ENCODE assay signal across 24 mouse cellular contexts in the genomic region with DNA sequence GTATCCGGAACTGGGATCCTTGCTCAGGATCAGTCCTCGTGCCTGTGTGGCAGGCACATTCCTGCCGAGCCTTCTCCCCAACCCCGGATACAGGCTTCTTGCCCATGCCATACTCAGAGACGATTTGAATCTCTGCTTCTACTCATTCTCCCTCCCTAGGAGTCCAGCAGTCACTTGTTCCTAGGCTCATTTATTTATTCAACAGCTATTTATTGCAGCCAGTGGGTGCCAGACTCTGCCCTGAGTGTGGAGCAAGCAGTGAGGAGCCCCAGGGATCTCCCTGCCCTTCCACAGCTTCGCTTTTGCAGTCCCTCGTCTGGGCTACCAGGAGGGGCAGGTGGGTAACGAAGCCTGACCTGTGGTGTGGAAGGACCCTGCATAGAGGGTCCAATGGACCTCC. TPM values are rescaled to one million over a fixed set of nuclear protein-coding genes. Genes with fewer than 3 reads are reported as not detected.
DNase-seq lines count a peak whose midpoint lies in the region; ATAC-seq and TF ChIP-seq lines count a peak whose summit lies in the region.
"Had no signal": no experiment of that assay in that cellular context is flagged by ENCODE, and none has a peak within 500 bp of the region (broad histone marks: within the 10 kb centered on the region; RNA-seq: fewer than 3 reads in every experiment).

No protein-coding gene starts in this region.

- no peak for TF ChIP-seq POLR2A in small intestine, adult 2 months (IDR thresholded peaks at IDR 0.05; ENCODE audit: low read depth, low read length)

- H3K27me3 ChIP-seq in forebrain, embryonic 11.5 days (ENCODE audit: control insufficient read depth, insufficient read depth, low read length): no peaks in the 10 kb centered on the region
- 0 out of 2 replicates have a peak, but pooled peaks cover 7% of the 10 kb centered on the region for H3K27me3 ChIP-seq in forebrain, embryonic 12.5 days
- no peaks in the 10 kb centered on the region for H3K27me3 ChIP-seq in midbrain, embryonic 11.5 days (ENCODE audit: control insufficient read depth, insufficient read depth, low read length)
- H3K27me3 ChIP-seq in midbrain, embryonic 14.5 days (ENCODE audit: control insufficient read depth, insufficient read depth, low read length): no peaks in the 10 kb centered on the region
- H3K27me3 ChIP-seq in small intestine, adult 2 months (ENCODE audit: control insufficient read depth, insufficient read depth, low read length): no peaks in the 10 kb centered on the region
- H3K27me3 ChIP-seq: embryonic facial prominence, embryonic 12.5 days; forebrain, embryonic 13.5 days had no signal

- no peak overlapping the region for H3K9ac ChIP-seq in forebrain, embryonic 11.5 days (ENCODE audit: low read length)
- no peak overlapping the region for H3K9ac ChIP-seq in forebrain, embryonic 12.5 days
- no peak overlapping the region for H3K9ac ChIP-seq in midbrain, embryonic 11.5 days (ENCODE audit: low read length)
- no peak overlapping the region for H3K9ac ChIP-seq in midbrain, embryonic 14.5 days (replicated peaks; ENCODE audit: low read length)
- H3K9ac ChIP-seq: embryonic facial prominence, embryonic 12.5 days; embryonic facial prominence, embryonic 15.5 days; forebrain, embryonic 13.5 days; heart, embryonic 13.5 days; hindbrain, embryonic 14.5 days had no signal

- no peak for ATAC-seq in forebrain, embryonic 11.5 days (replicated peaks; ENCODE audit: low FRiP score)
- no peak for ATAC-seq in forebrain, embryonic 12.5 days (ENCODE audit: low FRiP score)
- no peak for ATAC-seq in midbrain, embryonic 11.5 days (ENCODE audit: low FRiP score)
- no peak for ATAC-seq in midbrain, embryonic 14.5 days (ENCODE audit: low FRiP score, low TSS enrichment)
- ATAC-seq: activated CD4-positive, CD25-positive, alpha-beta regulatory T cell, adult 4 months; forebrain, embryonic 13.5 days; forebrain, embryonic 16.5 days; hindbrain, postnatal 0 days; inflammation-experienced regulatory T-cells, adult 6 months had no signal

- WGBS in forebrain, embryonic 11.5 days: 74% methylated on average over 8 of the region's 8 CpGs
- 77% methylated on average over 8 of the region's 8 CpGs for WGBS in forebrain, embryonic 12.5 days
- 77% methylated on average over 8 of the region's 8 CpGs for WGBS in midbrain, embryonic 11.5 days
- WGBS in midbrain, embryonic 14.5 days: 76% methylated on average over 8 of the region's 8 CpGs
- 32% methylated on average over 8 of the region's 8 CpGs for WGBS in small intestine, adult 2 months

- TF ChIP-seq CTCF in small intestine, adult 2 months (IDR thresholded peaks at IDR 0.05; ENCODE audit: extremely low read depth, insufficient read length, insufficient replicate concordance, low read depth, low read length): no peak

- H3K36me3 ChIP-seq in forebrain, embryonic 11.5 days (ENCODE audit: control insufficient read depth, insufficient read depth, low read length): no peaks in the 10 kb centered on the region
- H3K36me3 ChIP-seq in forebrain, embryonic 12.5 days (replicated peaks): no peaks in the 10 kb centered on the region
- no peaks in the 10 kb centered on the region for H3K36me3 ChIP-seq in midbrain, embryonic 11.5 days (ENCODE audit: control insufficient read depth, insufficient read depth, low read length)
- no peaks in the 10 kb centered on the region for H3K36me3 ChIP-seq in midbrain, embryonic 14.5 days (ENCODE audit: control insufficient read depth, insufficient read depth, low read length)
- H3K36me3 ChIP-seq in small intestine, adult 2 months (ENCODE audit: control insufficient read depth, insufficient read depth, low read length): 0 out of 2 replicates have a peak, but pooled peaks cover 1% of the 10 kb centered on the region
- H3K36me3 ChIP-seq: embryonic facial prominence, embryonic 12.5 days; embryonic facial prominence, embryonic 15.5 days; heart, embryonic 13.5 days had no signal

- no peaks in the 10 kb centered on the region for H3K4me1 ChIP-seq in forebrain, embryonic 11.5 days (replicated peaks; ENCODE audit: control insufficient read depth, insufficient read depth, low read length)
- H3K4me1 ChIP-seq in forebrain, embryonic 12.5 days: no peaks in the 10 kb centered on the region
- no peaks in the 10 kb centered on the region for H3K4me1 ChIP-seq in midbrain, embryonic 11.5 days (ENCODE audit: control insufficient read depth, insufficient read depth, low read length)
- H3K4me1 ChIP-seq in midbrain, embryonic 14.5 days (ENCODE audit: control insufficient read depth, insufficient read depth, low read length): no peaks in the 10 kb centered on the region
- peaks cover 46% of the 10 kb centered on the region for H3K4me1 ChIP-seq in small intestine, adult 2 months (ENCODE audit: control insufficient read depth, insufficient read depth, insufficient read length, low read length)
- H3K4me1 ChIP-seq: embryonic facial prominence, embryonic 12.5 days; embryonic facial prominence, embryonic 15.5 days; forebrain, embryonic 13.5 days; heart, embryonic 13.5 days had no signal

- H3K27ac ChIP-seq in forebrain, embryonic 11.5 days (ENCODE audit: low read depth, low read length): no peak overlapping the region
- no peak overlapping the region for H3K27ac ChIP-seq in forebrain, embryonic 12.5 days
- H3K27ac ChIP-seq in midbrain, embryonic 11.5 days (ENCODE audit: low read depth, low read length): no peak overlapping the region
- H3K27ac ChIP-seq in midbrain, embryonic 14.5 days (replicated peaks; ENCODE audit: low read depth, low read length): no peak overlapping the region
- peak overlapping the region; percentile 38; the same call in 1 of the 2 replicates for H3K27ac ChIP-seq in small intestine, adult 2 months (ENCODE audit: insufficient read depth, low read depth, low read length)
- H3K27ac ChIP-seq: embryonic facial prominence, embryonic 12.5 days; embryonic facial prominence, embryonic 15.5 days; forebrain, embryonic 13.5 days; gastrocnemius, adult 2 months; heart, embryonic 13.5 days; hindbrain, embryonic 14.5 days; hindbrain, postnatal 0 days had no signal

- no peak overlapping the region for H3K4me3 ChIP-seq in forebrain, embryonic 11.5 days (ENCODE audit: low read depth, low read length)
- no peak overlapping the region for H3K4me3 ChIP-seq in forebrain, embryonic 12.5 days (replicated peaks)
- no peak overlapping the region for H3K4me3 ChIP-seq in midbrain, embryonic 11.5 days (ENCODE audit: low read depth, low read length)
- no peak overlapping the region for H3K4me3 ChIP-seq in midbrain, embryonic 14.5 days (replicated peaks; ENCODE audit: low read depth, low read length)
- H3K4me3 ChIP-seq in small intestine, adult 2 months (ENCODE audit: low read depth, low read length): peak overlapping the region; percentile 15; the same call in 1 of the 2 replicates
- H3K4me3 ChIP-seq: embryonic facial prominence, embryonic 12.5 days; embryonic facial prominence, embryonic 15.5 days; forebrain, embryonic 13.5 days; gastrocnemius, adult 2 months; heart, embryonic 13.5 days had no signal

- DNase-seq in forebrain, embryonic 11.5 days (ENCODE audit: low spot score): peak; percentile 34
- DNase-seq in midbrain, embryonic 11.5 days (ENCODE audit: low spot score, missing footprints): peak; percentile 2
- DNase-seq in midbrain, embryonic 14.5 days: no peak
- no peak for DNase-seq in gastrocnemius, adult 18-20 months (ENCODE audit: low spot score)
- DNase-seq: adrenal gland, adult 8-10 months; adrenal gland, postnatal 25 days; cerebellum, adult 18-20 months; cerebellum, adult 9-10 months; cerebellum, postnatal 14 days; gastrocnemius, adult 2 months; gastrocnemius, postnatal 14 days; heart, postnatal 14 days; heart, postnatal 4 days had no signal

- H3K9me3 ChIP-seq in forebrain, embryonic 11.5 days (ENCODE audit: control insufficient read depth, low read length): no peaks in the 10 kb centered on the region
- no peaks in the 10 kb centered on the region for H3K9me3 ChIP-seq in forebrain, embryonic 12.5 days
- no peaks in the 10 kb centered on the region for H3K9me3 ChIP-seq in midbrain, embryonic 11.5 days (ENCODE audit: control insufficient read depth, low read length)
- no peaks in the 10 kb centered on the region for H3K9me3 ChIP-seq in midbrain, embryonic 14.5 days (ENCODE audit: control insufficient read depth, low read length)
- H3K9me3 ChIP-seq: embryonic facial prominence, embryonic 12.5 days; embryonic facial prominence, embryonic 15.5 days; forebrain, embryonic 13.5 days; heart, embryonic 13.5 days had no signal

- H3K4me2 ChIP-seq in forebrain, embryonic 11.5 days (ENCODE audit: low read depth, low read length, severe bottlenecking): no peak overlapping the region
- H3K4me2 ChIP-seq in forebrain, embryonic 12.5 days: no peak overlapping the region
- no peak overlapping the region for H3K4me2 ChIP-seq in midbrain, embryonic 11.5 days
- H3K4me2 ChIP-seq in midbrain, embryonic 14.5 days (ENCODE audit: low read length): no peak overlapping the region
- H3K4me2 ChIP-seq: embryonic facial prominence, embryonic 12.5 days; embryonic facial prominence, embryonic 15.5 days; forebrain, embryonic 13.5 days; heart, embryonic 13.5 days; hindbrain, embryonic 14.5 days had no signal

RNA-seq across cellular contexts. Expression of a gene that starts 11.4 kb away (rescaled TPM):
- 0.31 and 0.51 TPM in 2 replicates for polyA plus RNA-seq in forebrain, embryonic 11.5 days (2014; fragmentation: Nextera tagmentation; extraction: Ambion mirVana)
- 0.53 and 0.74 TPM in 2 replicates for polyA plus RNA-seq in forebrain, embryonic 12.5 days (2016; fragmentation: Nextera tagmentation; extraction: Ambion mirVana)
- polyA plus RNA-seq in midbrain, embryonic 11.5 days (2014; fragmentation: Nextera tagmentation; extraction: Ambion mirVana): 0.62 and 0.92 TPM in 2 replicates
- polyA plus RNA-seq in midbrain, embryonic 14.5 days (2014; fragmentation: Nextera tagmentation; extraction: Ambion mirVana): 0.89 and 1.2 TPM in 2 replicates
- 3.7 and 7.2 TPM in 2 replicates for polyA plus RNA-seq in small intestine, adult 2 months (2012; rRNA removed)
- total RNA-seq in gastrocnemius, adult 18-20 months (2021): 10 to 100 TPM; 21.9 to 22.2 TPM
- polyA plus RNA-seq: inflammation-experienced regulatory T-cells, adult 6 months had no signal

Comparison
In these comparisons a context has a peak if more than half of its experiments do, and no peak if none do; other contexts are left out.
1. DNase-seq: peak in forebrain, embryonic 11.5 days (single experiment) and midbrain, embryonic 11.5 days (single experiment); none in midbrain, embryonic 14.5 days (single experiment) and gastrocnemius, adult 18-20 months (single experiment).